Mouse (Mus musculus): ENCODE measurements at regions not wholly inside any gene's neighbourhood (a gene's known extent, or its start where the extent isn't known, plus 50 kb on each side); places are given as distances from the start of the nearest gene placed in this dataset.

GRCm38 (mm10) chr13:44042730-44043493 lies 258.3 kb downstream of the Cd83 start:
- TF ChIP-seq CTCF (IDR thresholded peaks at IDR 0.05; ENCODE audit: control insufficient read depth, insufficient read depth, low read length) (no peak), POLR2A (IDR thresholded peaks at IDR 0.05; ENCODE audit: borderline replicate concordance, control insufficient read depth, low read depth, low read length) (no peak)

Data from bone marrow, adult 2 months (tissue).